Mouse (Mus musculus): ENCODE data around the gene Fbxl21.

Gene Fbxl21

DNA sequence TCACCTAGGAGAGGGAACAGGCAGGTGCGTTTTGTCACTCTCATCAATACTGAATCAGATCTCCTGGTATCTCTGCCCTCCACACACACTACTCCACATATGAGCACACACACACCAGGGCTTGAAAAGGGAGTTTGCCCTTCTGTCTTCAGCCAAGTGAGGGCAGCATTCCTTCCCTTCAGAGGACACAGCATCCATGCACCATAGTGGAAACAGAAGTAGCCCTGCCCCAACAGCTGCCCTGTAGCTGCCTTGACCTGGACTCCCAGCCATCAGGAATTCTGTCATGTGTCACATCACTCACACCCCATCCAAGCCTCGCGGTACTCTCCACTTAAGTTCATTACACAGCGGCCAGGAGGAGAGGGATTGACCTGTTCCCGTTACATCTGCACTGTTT lies 55.8 kb downstream of the Fbxl21 start:
- DNase-seq (ENCODE audit: extremely low read depth, low read depth, low spot score), result no peak

DNA sequence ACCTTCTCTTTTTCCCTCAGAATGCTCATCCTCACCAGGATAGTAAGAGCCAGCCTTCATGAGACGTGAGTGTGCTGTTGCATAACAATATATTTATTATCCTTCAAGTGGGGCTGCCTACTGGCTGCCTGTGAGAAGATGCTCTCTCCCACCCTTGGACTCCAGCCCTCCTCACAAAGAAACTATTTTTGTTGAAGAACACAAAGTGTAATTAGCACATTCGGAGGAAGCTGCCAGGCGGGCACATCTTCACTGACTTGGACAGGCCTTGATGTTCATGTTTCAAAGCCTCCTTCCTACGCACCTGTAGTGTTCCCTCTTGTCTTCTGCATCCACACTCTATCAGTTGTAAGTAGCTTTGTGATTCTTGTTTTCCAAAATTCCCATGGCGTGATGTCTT lies 58.2 kb downstream of the Fbxl21 start:
- DNase-seq (ENCODE audit: extremely low read depth, low read depth, low spot score), result no peak

DNA sequence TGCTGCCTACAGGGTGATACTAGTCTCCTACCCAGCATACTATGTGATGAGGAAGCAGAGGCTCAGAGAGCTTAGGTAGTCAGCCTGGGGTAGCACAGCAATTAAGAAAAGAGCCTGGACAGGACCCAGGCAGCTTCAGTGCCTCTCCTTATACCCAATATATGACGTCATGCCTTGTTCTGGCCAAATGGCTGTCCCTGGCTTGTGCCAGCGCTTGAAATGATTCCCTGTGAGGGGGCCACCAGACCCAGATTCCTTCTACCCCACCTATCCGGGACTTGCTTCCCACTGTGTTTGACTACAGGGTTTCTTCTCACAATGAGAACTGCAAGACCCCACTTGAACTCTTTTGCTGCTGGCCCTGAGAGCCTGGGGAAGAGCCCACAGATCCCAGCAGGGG lies 59.2 kb downstream of the Fbxl21 start:
- no peak for DNase-seq (ENCODE audit: extremely low read depth, low read depth, low spot score)

DNA sequence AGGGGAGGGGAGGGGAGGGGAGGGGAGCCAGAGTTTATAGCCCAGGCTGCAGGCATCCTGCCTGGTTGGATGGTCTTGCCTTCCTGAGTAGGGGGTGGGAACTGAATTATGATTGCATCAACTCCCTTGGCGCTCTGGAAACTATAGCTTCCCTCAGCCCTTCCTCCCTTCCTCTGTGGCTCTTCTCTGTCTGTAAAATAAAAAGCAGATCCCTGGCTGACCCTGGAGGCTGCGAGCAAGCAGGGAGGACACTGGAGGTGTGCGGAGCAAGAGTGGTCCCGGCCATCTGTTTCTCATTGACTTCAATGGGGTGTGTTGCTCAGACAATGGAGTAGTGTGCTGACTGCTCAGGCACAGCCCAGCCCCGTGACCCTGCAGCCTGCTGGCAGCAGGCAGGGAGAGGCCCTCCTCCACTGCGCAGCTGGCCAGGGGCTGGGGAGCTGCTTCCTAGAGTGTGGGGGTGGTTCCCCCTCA lies 59.7 kb downstream of the Fbxl21 start:
- DNase-seq (ENCODE audit: extremely low read depth, low read depth, low spot score), result no peak

DNA sequence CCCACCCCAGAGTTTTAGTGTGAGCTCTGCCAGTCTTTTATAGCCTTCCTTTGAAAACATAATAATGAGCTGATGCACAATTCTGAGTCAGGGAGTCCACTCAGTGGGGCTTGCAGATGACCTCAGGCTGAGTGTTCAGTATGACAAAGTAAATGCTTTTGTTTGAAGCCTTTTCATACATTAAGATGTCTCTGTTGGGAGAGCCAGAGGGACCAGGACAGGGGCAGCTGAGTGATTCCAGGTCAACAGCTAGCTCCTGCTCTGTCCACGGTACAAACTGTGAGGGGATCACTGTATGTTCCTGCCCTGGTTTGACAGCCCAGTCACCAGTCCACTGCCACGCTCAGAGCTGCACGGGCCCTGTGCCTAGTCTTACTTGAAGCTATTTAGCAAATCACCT lies 60.4 kb downstream of the Fbxl21 start:
- no peak for DNase-seq (ENCODE audit: extremely low read depth, low read depth, low spot score)

DNA sequence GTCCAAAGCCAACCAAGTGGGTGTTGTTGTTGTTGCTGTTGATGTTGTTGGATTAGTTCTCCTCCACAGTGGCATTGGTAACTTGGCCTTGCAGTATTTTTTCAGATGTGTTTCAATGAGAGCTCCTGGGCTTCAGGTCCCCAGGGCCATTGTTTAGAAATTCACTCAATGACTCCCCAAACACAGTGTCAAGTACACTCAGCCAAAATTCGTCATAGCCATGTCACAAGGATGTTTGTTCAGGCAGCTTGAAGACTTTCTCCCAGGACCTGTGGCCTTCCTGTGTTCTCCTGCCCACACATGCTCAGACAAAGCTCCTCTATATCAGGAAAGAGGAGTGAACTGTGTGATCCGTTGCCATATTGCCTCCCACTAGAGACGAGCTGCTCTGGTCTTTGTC lies 63.8 kb downstream of the Fbxl21 start:
- DNase-seq (ENCODE audit: extremely low read depth, low read depth, low spot score), result no peak

Measured in fat pad, adult 2 months (tissue).